Mouse (Mus musculus) heart, embryonic 12.5 days (tissue): ENCODE results near the gene Gcfc2. TPM values are rescaled to one million over a fixed set of nuclear protein-coding genes. Genes with fewer than 3 reads are reported as not detected.

Experiments used
- ATAC-seq: fragments of 200-750 bp; cut with Nextera tagmentation; 2 replicates; pipeline ENCODE4 v1.8.0; 2017; ENCODE audit warnings: moderate TSS enrichment, moderate library complexity; ENCODE audit not compliant: insufficient number of reproducible peaks, low FRiP score
- H3K27ac ChIP-seq: fragments of 300-500 bp; sonication (generic); 2 replicates; pipeline ENCODE4 v1.5.1; 2016; ENCODE audit warnings: mild to moderate bottlenecking, moderate library complexity; ENCODE audit not compliant: poor library complexity, severe bottlenecking
- H3K27me3 ChIP-seq: fragments of 300-500 bp; sonication (generic); replicated peaks from 2 replicates; pipeline ENCODE4 v1.6.1; 2016; ENCODE audit warnings: mild to moderate bottlenecking, moderate library complexity
- H3K36me3 ChIP-seq: fragments of 300-500 bp; sonication (generic); 2 replicates; pipeline ENCODE4 v1.6.1; 2016; ENCODE audit warnings: mild to moderate bottlenecking, moderate library complexity
- H3K4me1 ChIP-seq: fragments of 300-500 bp; sonication (generic); replicated peaks from 2 replicates; pipeline ENCODE4 v1.6.1; 2016; ENCODE audit warnings: mild to moderate bottlenecking
- H3K4me2 ChIP-seq: fragments of 300-500 bp; sonication (generic); 2 replicates; pipeline ENCODE4 v1.6.1; 2016; ENCODE audit warnings: mild to moderate bottlenecking, moderate library complexity
- H3K4me3 ChIP-seq: fragments of 300-500 bp; sonication (generic); 2 replicates; pipeline ENCODE4 v1.5.1; 2016; ENCODE audit warnings: mild to moderate bottlenecking
- H3K9ac ChIP-seq: fragments of 300-500 bp; sonication (generic); 2 replicates; pipeline ENCODE4 v1.6.1; 2016; ENCODE audit warnings: mild to moderate bottlenecking, moderate library complexity
- H3K9me3 ChIP-seq: fragments of 300-500 bp; sonication (generic); replicated peaks from 2 replicates; pipeline ENCODE4 v1.6.1; 2016; ENCODE audit warnings: mild to moderate bottlenecking, moderate library complexity
- WGBS: fragments of 180-500 bp; shearing (Covaris S2); methylation state at CpG from one replicate; pipeline ENCODE4 v1.1.7; 2016; 5-methylcytosine and 5-hydroxymethylcytosine counted together
- polyA plus RNA-seq: library from polyadenylated mRNA; unstranded; fragments of >200 nt; fragmentation: Nextera tagmentation; extraction: Ambion mirVana; gene quantifications from 2 replicates; pipeline ENCODE4 v1.2.1, GENCODE M21; 2016

Gene Gcfc2
- polyA plus RNA-seq, 1 experiment from 2014 or later: 6.6 TPM

DNA sequence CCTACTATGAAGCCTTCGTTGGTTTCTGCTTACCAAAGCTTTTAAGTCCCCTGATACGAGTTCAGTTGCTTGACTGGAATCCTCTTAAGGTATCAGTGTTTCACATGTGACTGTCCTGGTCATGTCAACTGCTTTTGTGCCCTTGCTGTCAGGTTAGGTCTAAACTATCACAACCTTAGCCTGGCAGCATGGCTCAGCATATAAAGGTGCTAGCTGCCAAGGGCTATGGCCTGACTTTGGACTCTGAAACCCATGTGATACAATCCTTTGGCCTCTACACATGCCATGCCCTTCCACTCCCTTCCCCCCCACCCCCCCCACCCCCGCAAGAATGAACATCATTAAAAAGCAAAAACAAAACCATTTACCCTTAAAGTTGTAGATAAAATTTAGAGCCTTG, 21.0 kb downstream of the Gcfc2 start:
- Histone ChIP-seq H3K9me3 (no peaks in the 10 kb centered on the region), H3K27me3 (no peaks in the 10 kb centered on the region), H3K4me3 (no peak overlapping the region), H3K4me2 (no peak overlapping the region), H3K27ac (no peak overlapping the region), H3K9ac (no peak overlapping the region), H3K36me3 (peaks cover 88% of the 10 kb centered on the region), H3K4me1 (no peaks in the 10 kb centered on the region)
- ATAC-seq: no peak
- 79% methylated on average over 3 of the region's 3 CpGs for WGBS

DNA sequence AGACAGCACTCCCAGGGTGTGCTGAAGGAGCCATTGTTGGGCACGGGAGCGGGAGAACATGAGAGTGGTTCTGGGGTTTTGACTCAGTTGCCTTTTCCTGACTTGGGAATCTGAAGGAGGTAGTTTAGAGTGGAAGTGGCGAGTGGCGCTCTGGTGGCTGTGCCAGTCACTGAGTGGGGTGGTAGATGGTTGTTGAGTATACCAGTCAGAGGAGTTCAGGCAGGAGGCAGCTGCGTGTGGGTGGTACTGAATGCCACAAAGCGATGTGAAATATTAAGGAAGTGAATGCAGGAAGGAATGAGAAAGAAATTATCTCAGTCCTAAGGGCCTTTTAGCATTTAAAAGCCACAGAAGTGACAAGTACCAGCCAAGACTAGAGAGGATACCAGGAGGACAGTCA, 23.4 kb downstream of the Gcfc2 start:
- no peak for ATAC-seq
- Histone ChIP-seq H3K36me3 (peaks cover 92% of the 10 kb centered on the region), H3K27ac (no peak overlapping the region), H3K4me2 (no peak overlapping the region), H3K9me3 (no peaks in the 10 kb centered on the region), H3K9ac (no peak overlapping the region), H3K4me3 (no peak overlapping the region), H3K4me1 (no peaks in the 10 kb centered on the region), H3K27me3 (no peaks in the 10 kb centered on the region)
- WGBS: 90% methylated on average over 6 of the region's 6 CpGs

DNA sequence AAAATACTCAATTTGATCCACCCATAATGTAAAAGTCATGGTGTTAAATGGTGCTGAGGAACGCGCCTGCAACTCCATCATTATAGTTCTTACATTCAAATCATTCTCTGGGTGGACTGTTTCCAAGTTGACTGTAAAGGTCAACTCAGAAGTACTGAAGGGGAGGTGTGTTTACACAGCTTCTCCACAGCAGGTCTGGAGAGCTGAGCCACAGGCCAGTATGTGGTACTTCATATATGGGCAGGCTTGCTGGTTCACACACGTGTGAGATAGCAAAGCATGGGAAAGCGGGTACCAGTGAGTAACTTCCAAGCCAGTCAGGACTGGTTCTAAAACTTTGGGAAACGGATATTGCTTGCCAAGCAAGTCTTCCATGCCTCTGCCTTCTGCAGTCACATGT, 31.7 kb downstream of the Gcfc2 start:
- no peaks in the 10 kb centered on the region for H3K27me3 ChIP-seq
- H3K4me1 ChIP-seq: no peaks in the 10 kb centered on the region
- no peak overlapping the region for H3K27ac ChIP-seq
- H3K4me2 ChIP-seq: no peak overlapping the region
- no peak for ATAC-seq
- H3K9ac ChIP-seq: no peak overlapping the region
- no peaks in the 10 kb centered on the region; the same call in 1 of the 2 replicates for H3K9me3 ChIP-seq
- peaks cover 90% of the 10 kb centered on the region for H3K36me3 ChIP-seq
- 92% methylated on average over 5 of the region's 5 CpGs for WGBS
- H3K4me3 ChIP-seq: no peak overlapping the region

DNA sequence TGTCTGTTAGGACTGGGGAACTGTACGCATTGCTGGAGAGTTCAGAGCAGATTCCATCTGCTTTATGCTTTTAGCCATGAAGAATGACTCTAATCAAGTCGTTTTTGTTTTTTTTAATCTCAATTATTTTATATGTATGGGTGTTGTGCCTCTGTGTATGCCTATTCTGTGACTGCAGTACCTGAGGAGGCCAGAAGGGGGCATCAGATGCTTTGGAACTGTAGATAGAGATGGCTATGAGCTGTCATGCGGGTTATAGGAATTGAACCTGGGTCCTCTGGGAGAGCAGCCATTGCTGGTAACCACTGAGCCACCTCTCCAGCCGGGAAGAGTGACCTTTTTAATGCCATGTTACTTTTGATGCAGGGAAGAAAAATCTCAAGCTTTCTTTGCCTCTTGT, 32.9 kb downstream of the Gcfc2 start:
- H3K4me1 ChIP-seq: no peaks in the 10 kb centered on the region
- no peak for ATAC-seq
- no peak overlapping the region for H3K4me3 ChIP-seq
- H3K27ac ChIP-seq: no peak overlapping the region
- peaks cover 88% of the 10 kb centered on the region for H3K36me3 ChIP-seq
- H3K9ac ChIP-seq: no peak overlapping the region
- WGBS: 88% methylated on average over 4 of the region's 4 CpGs
- H3K4me2 ChIP-seq: no peak overlapping the region
- H3K27me3 ChIP-seq: no peaks in the 10 kb centered on the region
- no peaks in the 10 kb centered on the region; the same call in 1 of the 2 replicates for H3K9me3 ChIP-seq

DNA sequence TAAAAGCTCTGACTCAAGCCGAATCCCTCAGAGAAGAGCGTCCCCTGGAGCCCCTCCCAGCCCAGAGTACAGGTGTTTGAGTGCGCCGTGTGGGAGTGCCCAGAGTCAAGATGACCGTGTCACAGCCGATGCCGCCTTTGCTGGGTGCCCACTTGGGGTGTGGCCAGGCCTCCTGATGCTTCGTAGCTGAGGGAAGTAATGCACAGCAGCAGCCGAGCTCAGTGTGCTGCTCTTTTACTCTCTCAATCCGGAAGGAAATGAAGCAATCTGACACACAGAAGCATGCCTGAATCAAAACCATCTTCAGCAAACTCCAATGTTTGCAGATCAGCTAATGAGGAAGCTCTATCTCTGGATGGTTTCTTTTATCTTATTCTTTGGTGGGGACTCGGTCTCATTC, 34.5 kb downstream of the Gcfc2 start:
- no peaks in the 10 kb centered on the region for H3K27me3 ChIP-seq
- peaks cover 89% of the 10 kb centered on the region for H3K36me3 ChIP-seq
- no peak overlapping the region for H3K4me3 ChIP-seq
- H3K27ac ChIP-seq: no peak overlapping the region
- H3K9ac ChIP-seq: no peak overlapping the region
- WGBS: 83% methylated on average over 11 of the region's 11 CpGs
- ATAC-seq: no peak
- no peaks in the 10 kb centered on the region; the same call in 1 of the 2 replicates for H3K9me3 ChIP-seq
- H3K4me2 ChIP-seq: no peak overlapping the region
- no peaks in the 10 kb centered on the region for H3K4me1 ChIP-seq

DNA sequence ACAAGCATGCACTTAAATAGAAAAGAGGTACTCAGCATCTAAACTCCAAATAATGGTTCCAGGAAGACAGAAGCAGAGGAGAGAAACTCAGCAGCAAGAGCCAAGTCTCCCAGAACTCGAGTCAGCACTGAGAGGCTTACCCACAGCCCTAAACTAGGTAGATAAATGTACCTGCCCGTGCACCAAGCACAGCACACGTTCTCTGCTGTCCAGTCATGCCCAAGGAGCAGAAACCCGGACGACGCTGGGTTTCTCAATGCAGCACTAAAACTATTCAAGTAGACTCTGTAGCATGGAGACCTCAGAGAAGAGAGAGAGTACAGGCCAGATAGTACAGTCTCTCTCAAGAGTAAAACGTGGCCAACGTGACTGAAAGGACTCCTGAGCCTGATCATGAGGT, 36.4 kb downstream of the Gcfc2 start:
- Histone ChIP-seq H3K36me3 (peaks cover 84% of the 10 kb centered on the region), H3K4me1 (peaks cover 5% of the 10 kb centered on the region), H3K27ac (no peak overlapping the region), H3K9me3 (no peaks in the 10 kb centered on the region; the same call in 1 of the 2 replicates), H3K4me3 (no peak overlapping the region), H3K9ac (no peak overlapping the region), H3K4me2 (no peak overlapping the region), H3K27me3 (no peaks in the 10 kb centered on the region)
- no peak for ATAC-seq
- 92% methylated on average over 8 of the region's 8 CpGs for WGBS

DNA sequence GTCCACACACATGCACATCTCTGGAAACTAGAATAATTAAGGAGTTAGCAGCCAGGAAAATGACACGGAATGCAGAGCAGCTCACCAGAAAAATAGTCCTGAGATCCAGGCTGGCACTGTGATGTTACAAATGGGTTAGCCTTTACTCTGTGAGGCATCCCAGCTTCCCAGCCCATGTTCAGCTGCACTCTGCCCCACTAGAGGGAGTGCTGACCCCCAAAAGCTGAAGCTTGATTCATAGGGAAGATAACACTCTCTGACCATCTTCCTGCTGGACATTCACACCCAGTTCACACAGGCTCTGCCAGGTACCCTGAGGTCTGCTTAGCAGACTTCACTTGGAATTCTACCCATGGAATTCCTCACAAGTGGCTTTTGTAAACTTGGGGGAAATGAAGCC, 36.8 kb downstream of the Gcfc2 start:
- Histone ChIP-seq H3K27me3 (no peaks in the 10 kb centered on the region), H3K9me3 (no peaks in the 10 kb centered on the region; the same call in 1 of the 2 replicates), H3K4me3 (no peak overlapping the region), H3K27ac (no peak overlapping the region), H3K4me1 (peaks cover 5% of the 10 kb centered on the region), H3K36me3 (peaks cover 80% of the 10 kb centered on the region), H3K9ac (no peak overlapping the region), H3K4me2 (no peak overlapping the region)
- ATAC-seq: no peak
- 71% methylated on average over 1 of the region's 1 CpGs for WGBS

DNA sequence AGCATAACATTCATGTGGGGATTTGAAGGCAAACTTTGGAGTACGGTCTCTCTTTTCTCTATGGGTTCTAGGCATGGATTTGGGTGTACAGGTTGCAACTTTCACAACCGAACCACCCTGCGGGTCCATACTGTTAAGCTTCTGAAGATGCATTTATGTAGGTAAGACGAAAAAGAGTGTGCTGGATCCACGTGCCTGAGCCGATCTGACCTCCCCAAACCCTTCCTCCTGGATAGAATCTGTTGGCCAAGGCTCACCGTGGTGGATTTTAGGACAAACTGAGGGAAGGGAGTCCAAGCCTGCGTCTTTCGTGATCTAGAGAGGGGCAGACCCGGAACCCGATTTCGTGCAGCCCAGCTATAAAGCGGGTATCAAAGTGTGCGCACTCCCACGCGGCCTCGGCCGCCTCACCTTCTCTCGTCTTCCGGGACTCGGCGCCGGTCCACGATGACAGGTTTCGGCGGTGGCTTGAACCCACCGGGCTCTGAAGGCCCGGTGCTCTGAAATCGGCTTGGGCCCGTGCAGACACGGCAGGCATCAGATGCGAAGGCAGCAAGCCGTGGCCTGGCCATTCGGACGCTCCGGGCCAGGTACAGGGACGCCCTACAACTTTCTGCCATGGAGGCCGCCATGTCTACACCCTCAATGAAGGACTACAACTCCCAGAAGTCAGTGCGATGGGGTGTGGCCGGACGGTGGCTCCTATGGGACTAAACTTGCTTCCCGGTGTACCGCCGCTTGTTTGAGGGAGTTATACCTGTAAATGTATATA, 42.0 kb downstream of the Gcfc2 start, which contains the start of gene Mrpl19:
Gene Mrpl19, minus strand, starts transcription at position 663 of the 772 bp plus-strand sequence.
- Histone ChIP-seq H3K4me2 (peak within 1 kb of the TSS; percentile 81), H3K27ac (peak within 1 kb of the TSS; percentile 14; the same call in 1 of the 2 replicates), H3K9me3 (no peaks in the 10 kb centered on the region), H3K27me3 (no peaks in the 10 kb centered on the region), H3K4me3 (peak within 1 kb of the TSS; percentile 95), H3K9ac (peak within 1 kb of the TSS; percentile 80), H3K4me1 (peaks cover 5% of the 10 kb centered on the region), H3K36me3 (peaks cover 32% of the 10 kb centered on the region)
- peak; percentile 96 for ATAC-seq
- WGBS: under 1% methylated on average over 44 of the region's 44 CpGs

DNA sequence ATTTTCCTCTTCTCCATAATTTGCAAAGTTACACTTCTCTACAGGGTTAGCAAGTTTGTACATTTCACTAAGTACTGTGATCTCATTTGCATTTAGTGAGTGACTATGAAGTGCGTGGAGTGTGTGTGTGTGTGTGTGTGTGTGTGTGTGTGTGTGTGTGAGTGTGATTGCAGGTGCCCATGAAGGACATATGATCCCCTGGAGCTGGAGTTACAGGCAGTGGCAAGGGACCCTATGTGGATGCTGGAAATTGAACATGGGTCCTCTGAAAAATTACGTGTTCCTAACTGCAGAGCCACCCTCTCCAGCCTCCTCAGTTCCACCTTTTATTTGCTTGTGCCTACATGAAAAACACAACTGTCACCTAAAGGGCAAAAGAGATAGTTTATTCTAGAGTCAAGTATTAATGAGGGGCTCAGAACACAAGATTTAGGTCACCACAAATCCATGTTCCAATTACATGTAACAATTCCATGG, 42.6 kb downstream of the Gcfc2 start:
- Histone ChIP-seq H3K4me2 (peak overlapping the region; percentile 55), H3K27me3 (no peaks in the 10 kb centered on the region), H3K9me3 (no peaks in the 10 kb centered on the region), H3K4me1 (peaks cover 5% of the 10 kb centered on the region), H3K9ac (no peak overlapping the region), H3K27ac (no peak overlapping the region), H3K36me3 (peaks cover 26% of the 10 kb centered on the region), H3K4me3 (peak overlapping the region; percentile 95)
- 49% methylated on average over 2 of the region's 2 CpGs for WGBS
- no peak for ATAC-seq

DNA sequence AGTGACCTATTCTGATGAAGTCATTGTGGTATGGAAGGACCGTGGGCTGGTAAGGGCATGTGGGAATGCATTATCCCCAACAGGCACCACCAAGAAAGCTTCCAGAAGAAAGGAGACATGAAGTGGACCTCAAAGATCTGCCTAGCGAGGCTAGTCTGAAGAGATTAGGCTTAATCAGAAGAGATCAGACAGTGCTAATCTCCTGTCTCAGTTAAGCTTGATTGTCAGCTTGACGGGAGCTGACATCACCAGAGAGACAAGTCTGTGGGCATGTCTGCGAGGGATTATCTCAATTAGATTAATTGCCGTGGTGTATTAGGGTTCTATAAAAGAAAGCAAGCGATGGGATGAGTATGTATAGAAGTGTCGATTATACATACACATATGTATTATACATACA, 47.7 kb downstream of the Gcfc2 start:
- H3K27ac ChIP-seq: no peak overlapping the region
- H3K4me3 ChIP-seq: no peak overlapping the region

DNA sequence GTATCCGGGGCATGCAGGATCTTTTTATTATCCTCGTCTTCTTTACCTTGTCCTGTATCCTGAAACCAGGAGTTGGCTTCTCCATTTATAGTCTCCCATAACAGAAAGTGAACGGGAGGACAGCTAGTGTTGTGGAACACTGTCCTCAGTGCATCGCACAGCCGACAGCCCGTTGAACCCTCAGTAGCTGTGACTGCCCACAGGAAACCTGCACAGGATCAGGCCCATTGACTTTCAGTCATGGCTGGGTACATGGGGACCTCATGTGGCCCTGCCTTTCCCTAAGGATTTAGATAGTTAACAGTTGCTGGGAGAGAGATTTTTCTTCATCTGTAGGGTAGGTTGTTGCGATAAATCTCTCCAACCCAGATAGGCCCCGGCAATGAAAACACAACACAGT, 49.1 kb downstream of the Gcfc2 start:
- H3K27ac ChIP-seq: no peak overlapping the region
- H3K9me3 ChIP-seq: no peaks in the 10 kb centered on the region
- ATAC-seq: no peak
- H3K4me2 ChIP-seq: no peak overlapping the region
- no peaks in the 10 kb centered on the region for H3K36me3 ChIP-seq
- H3K4me1 ChIP-seq: no peaks in the 10 kb centered on the region
- H3K9ac ChIP-seq: no peak overlapping the region
- H3K27me3 ChIP-seq: 0 out of 2 replicates have a peak, but pooled peaks cover 5% of the 10 kb centered on the region
- 75% methylated on average over 8 of the region's 8 CpGs for WGBS
- no peak overlapping the region for H3K4me3 ChIP-seq

More for the DNA sequence above, 47.7 kb downstream of the Gcfc2 start:
- 70% methylated on average over 7 of the region's 7 CpGs for WGBS
- Histone ChIP-seq H3K4me2 (no peak overlapping the region), H3K9me3 (no peaks in the 10 kb centered on the region), H3K4me1 (no peaks in the 10 kb centered on the region), H3K9ac (no peak overlapping the region), H3K36me3 (no peaks in the 10 kb centered on the region), H3K27me3 (0 out of 2 replicates have a peak, but pooled peaks cover 5% of the 10 kb centered on the region)
- ATAC-seq: no peak
